Mouse (Mus musculus) small intestine, adult 2 months (tissue): ENCODE results near the gene Pou4f2.

Source experiments
- CTCF ChIP-seq: fragments of 200-500 bp; IDR thresholded peaks from 2 replicates; pipeline ENCODE4 v1.5.1; 2012; ENCODE audit warnings: low read depth, mild to moderate bottlenecking, control low read depth, inconsistent platforms, low read length, moderate library complexity, mixed read lengths; ENCODE audit not compliant: insufficient replicate concordance, insufficient read length; ENCODE audit errors: extremely low read depth
- POLR2A ChIP-seq: fragments of 200-500 bp; IDR thresholded peaks from 2 replicates; pipeline ENCODE4 v1.6.1; 2012; ENCODE audit warnings: low read depth, mild to moderate bottlenecking, control low read depth, inconsistent platforms, low read length, moderate library complexity

DNA sequence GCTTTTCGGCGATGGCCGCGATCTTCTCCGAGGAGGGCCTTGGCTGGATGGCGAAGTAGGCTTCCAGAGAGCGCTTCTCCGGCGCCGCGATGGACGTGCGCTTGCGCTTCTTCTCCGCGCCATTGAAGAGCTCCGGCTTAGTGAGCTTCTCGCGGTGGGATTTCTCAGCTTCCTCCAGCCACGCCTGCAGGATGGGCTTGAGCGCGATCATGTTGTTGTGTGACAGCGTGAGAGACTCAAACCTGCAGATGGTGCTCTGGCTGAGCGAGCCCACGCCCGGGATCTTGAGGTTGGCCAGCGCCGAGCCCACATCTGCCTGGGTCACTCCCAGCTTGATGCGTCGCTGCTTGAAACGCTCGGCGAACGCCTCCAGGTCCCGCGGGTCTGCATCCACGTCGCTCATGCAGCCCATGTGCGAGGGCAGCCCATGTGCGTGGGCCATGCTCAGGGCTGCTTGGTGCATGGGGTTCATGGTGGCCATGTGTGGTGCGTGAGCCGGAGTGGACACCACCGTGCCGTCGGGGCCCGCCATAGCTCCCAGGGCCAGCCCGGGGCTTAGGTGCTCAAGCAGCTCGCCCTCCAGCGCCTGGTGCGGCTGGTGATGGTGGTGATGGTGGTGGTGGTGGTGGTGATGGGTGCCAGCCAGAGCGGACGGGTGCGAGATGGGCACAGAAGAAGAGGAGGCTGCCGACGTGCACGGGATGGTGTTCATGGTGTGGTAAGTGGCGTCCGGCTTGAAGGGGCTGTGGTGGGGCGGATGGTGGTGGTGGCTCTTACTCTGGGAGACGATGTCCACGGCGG, 1.4 kb downstream of the Pou4f2 start:
- no peak for TF ChIP-seq CTCF
- TF ChIP-seq POLR2A, result no peak
